Mouse (Mus musculus) ES-CJ7 (cell line): ENCODE results near the gene Ttbk1.
A peak's percentile ranks its signal among the peaks of the same experiment; 100 is the strongest.

Experiments used
- DNase-seq: peaks from one replicate; pipeline ENCODE4 v3.0.0; 2011; ENCODE audit warnings: low read depth, low spot score

Ttbk1 gene

DNA sequence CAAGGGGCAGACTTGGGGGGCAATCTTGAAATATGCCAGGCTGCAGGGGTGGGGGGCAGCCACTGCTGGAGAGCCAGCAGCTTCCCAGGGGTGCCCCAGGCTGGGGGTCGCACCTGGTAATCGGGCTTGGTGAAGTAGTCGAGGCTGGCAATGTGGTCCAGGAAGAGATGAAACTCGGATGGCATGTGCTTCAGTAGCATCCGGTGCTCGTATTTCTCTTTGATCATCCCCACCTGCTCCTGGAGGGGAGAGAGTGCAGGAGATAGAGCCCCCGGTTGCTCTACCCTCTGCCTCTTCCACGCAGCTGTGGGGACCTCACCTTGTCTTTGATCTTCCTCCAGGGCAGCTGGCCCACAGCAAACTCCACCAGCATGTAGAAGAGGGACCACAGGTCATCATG, 10.9 kb downstream of the Ttbk1 start:
- DNase-seq = no peak

DNA sequence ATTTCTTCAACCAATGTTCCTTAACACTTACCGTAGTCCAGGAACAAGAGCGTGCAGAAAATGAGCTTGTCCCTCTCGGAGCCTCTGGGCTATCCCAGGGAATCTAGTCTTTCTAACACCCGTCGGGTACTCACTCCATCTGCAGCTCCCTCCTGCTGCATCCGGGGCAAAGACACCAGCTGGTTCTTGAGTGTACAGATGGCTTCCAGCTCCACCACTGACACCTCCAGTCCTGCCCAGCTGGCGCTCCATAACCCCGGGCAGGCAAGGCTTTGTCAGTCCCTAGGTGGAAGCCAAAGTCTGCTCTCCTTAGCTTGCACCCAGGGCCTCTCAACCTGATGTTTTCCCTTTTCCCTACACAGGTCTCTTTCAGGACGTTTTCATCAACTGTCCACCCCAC, 19.6 kb downstream of the Ttbk1 start:
- DNase-seq = no peak

DNA sequence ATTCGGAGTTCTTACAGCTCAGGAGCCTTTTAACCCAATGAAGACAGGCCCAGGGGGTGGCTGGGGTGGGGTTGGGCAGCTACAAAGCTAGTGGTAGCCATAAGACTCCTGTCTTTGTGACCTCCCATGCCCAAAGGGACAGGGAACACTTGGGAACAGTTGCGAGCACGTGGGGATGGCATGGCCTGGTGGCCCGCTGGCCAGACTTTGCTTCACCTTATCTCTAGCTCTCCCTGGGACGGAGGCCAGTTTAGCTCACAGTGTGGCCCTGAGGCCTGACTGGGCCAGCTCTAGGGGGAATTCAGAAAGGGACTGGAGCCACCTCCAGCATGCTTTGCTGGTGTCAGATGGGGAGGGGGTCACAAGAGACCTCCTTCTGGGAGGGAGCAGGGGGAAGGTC, 25.2 kb downstream of the Ttbk1 start:
- no peak for DNase-seq

DNA sequence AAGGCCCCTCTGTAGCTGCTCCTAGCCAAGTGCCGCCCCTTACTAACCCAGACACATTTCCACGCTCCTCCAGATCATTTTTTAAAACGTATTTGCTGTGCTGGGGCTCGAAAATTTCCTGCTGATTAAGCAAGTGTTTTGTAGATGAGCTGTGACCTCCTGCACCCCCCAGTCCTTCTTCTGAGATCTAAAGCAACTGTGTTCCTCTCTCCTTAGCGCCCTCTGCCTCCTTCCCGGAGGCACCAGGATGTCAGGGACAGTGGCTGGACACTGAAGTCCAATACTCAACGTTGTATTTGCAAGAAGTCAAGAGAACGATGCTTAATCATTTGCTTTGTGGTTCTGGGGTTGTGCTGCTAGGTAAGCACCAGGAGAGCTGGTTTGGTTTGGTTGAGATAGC, 26.1 kb downstream of the Ttbk1 start:
- DNase-seq = no peak

DNA sequence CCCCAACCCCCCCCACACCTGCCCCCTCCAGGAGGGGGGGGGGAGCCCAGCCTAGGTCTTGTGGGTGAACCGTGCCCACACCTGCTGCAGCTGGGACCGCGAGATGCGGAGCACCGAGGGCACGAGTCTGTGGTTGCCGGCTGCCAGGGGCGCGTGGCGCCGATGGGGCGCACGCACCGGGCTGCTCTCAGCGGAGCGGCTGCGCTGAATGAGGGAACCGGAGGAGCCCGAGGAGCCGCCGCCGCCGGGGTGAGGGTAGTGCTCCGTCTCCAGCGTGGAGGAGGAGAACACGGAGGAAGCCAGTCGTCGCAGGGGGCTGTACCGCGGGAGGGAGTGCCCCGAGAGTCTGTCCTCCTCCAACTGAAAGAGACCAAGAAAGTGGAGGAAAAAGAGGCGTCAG, 26.8 kb downstream of the Ttbk1 start:
- no peak for DNase-seq

DNA sequence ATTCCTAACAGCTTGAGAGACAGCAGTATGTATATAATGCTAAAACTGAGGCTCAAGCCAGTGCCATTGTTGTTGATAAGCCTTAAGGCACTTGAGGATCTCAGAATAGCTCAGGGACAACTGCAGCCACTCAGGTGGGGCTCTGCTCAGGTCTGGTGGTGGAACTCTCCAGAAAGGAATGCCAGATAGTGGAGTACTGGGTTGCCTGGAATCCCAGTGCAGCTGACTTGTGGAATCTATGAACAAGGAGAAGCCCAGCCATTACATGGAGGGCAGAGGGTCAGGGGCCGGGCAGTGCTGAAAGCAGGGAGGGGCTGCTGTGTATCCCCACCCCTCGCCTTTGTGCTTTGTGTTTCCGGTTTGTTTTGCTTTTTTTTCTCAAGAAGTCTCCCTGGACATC, 29.0 kb downstream of the Ttbk1 start:
- DNase-seq = peak; percentile 44

DNA sequence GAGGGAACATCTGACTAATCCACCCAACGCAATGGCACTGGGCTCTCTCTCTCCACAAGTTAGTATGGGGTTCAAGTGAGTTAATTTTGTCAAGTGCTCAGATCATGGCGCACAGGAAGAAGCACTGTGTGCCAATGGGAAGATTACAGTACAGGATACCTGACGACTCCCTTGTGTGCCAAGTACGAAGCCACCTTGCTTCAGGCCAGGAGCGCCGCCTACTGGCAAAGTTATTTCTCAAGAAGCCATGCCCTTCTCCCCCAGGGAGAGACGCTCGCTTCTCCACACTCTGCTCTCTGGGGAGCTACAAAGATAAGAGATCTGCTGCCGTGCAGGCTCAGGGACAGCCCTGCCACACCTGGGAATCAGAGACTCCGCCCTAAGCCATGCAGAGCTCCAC, 29.7 kb downstream of the Ttbk1 start:
- DNase-seq = peak; percentile 84

DNA sequence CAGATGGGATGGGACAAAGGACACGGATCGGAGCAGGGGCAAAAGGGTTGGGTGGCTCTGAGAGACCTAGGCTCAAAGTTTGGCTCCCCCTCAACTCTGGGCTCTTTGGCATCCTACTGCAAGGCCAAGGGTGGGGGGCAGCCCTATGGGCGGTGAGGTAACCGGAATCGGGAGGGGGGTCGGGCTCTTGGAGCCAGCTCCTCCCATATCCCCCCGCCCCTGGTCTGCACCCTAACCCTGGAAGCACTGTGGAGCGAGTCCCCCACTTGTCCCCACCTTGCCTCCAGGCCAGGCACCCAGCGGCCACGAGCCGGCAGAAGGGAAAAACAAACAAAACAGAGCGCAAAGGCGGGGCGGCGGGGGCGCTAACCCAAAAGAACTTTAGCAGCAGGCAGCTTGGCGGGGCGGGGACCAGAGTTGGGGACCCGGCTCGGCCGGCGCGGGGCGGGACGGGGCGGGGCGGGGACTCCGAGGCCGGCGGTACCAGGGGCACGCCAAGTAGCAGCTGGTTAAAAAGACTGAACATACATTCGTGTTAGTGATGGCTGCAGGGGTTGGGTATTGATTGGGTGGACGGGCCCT, 32.3 kb downstream of the Ttbk1 start:
- DNase-seq = peak; percentile 37

DNA sequence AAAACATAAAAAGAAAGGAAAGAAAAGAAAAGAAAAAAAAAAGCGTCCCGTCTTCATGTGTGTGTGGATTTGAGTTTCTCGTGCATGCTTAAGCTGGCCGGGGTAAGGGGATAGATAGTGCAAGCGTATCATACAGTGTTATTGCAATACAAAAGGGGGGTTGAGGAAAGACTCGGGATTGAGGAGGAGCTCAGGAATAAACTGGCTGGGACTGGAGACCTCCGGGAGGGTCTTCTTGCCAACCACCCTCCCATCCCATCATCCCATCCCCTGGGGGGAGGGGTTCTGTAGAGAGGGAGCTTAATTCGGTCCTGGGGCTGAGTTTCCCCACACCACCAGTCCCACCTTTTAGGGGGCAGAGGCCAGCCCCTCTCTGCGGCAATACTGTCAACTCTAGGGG, 32.9 kb downstream of the Ttbk1 start:
- peak; percentile 49 for DNase-seq

DNA sequence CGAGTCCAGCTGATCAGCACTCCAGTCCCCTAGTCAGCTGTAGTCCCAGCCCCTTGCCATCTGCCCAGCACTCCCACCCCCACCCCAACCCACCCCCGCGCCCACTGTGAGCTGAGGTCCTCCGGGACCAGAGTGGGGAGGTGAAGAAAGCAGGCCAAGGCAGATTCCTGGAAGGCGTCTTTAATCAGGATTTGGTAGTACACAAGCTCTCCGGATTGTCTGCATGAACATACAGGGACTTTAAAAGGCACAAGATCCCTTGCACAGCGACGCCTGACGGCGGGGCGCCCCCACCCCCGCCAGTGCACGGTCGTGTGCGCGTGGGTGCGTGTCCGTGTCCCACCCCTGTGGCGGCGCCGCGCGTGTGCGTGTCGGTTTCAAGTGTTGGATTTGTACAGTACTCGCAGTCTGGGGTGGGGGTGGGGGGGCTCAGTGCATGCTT, 33.5 kb downstream of the Ttbk1 start:
- DNase-seq = no peak

DNA sequence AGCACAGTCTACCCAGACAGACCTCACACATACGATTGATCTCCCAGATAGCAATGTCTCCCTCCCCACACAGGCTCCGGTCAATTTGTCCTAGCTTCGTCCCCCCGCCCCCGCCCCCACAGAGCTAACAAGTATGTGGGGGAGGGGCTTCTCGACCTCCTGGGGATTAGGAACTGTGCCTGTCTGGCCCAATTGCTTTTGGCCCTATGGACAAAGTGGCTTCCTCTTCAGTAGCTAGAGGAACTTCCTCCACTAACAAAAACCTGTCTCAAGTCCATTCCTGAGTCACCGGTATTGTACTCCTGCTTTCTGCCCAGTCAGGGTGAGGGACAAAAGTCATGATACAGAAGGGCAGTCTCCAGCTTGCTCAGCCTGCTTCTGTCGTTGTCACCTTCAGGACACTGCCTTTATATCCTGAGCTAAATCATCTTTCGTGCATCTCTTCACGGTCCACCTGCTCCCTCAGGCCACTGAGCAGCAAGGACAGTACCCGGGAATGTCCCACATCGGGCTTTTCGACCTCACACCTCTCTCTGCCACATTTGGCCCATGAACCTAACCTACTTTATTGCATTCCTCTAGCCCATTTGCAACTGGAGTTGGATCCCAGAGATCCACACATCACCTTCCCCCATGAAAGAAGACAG, 34.0 kb downstream of the Ttbk1 start:
- DNase-seq = no peak

DNA sequence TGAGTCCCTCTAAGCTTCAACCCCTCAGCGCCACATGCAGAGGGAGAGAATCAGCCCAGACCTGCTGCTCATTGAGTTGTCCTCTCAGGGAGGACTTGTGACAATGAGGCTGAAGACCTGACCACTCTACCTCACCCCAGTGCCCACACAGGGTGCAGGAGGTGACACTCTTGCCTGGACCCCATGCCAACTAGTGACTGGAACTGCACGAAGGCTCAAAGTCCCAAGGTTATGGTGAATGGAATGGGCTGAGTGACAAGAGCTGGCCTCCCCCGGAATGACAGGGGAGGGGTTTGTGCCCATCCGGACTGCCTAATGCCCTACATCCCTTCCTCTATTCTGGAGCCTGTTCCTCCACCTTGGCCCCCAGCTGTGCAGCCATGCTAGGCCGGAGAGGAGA, 34.8 kb downstream of the Ttbk1 start:
- DNase-seq = no peak

DNA sequence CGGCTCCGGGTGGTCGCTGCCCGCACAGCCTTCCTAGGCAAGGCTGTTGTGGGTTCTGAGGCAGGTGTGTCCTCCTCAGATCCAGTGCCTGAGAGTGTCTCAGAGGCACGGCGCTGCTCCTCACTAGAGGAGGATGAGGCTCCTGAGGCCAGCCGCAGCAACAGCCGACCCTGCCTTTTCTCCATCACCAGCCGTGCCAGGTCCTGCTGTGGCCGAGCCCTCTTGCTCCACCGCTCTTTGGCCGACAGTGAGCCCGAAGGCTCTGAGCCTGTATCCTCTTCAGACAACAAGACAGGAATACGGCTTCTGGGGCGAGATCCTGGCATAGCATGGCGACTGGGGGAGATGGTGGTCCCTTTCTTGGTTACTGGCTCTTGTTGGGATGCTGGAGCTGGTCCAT, 41.2 kb downstream of the Ttbk1 start:
- no peak for DNase-seq

DNA sequence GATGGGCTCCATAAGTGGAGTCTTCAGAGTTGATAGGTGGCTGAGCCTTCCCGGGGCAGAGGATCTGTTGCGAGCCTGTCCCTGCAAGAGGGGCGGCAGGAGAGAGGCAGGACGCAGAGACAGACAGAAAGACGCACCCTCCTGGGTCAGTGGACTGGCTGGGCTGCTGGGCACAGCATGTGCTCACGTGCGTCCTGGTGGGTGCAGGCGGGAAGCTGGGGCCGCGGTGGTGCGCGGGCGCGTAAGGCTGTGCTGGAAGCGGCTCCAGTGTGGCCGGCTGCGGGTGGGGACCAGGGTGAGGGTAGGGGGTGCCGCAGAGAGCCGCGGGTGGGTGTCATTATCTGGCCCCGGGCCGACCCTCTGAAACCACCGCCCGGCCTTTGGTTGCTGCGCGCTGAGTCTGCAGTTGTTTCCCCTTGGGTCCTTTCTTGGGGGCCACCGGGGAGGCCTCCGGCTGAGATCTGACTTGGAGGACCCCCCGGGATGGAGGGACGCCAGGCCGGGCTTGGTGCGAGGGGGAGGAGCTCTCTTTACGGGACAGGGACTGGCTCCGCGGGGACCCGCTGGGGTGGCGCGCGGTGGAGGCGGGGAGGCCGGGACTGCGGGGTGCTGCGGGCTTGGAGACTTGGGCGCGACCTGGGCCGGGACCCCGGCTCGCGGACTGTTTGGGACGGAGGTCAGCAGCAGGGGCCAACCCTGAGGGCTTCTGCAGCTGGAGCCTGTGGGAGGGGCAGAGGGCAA, 42.5 kb downstream of the Ttbk1 start:
- no peak for DNase-seq

DNA sequence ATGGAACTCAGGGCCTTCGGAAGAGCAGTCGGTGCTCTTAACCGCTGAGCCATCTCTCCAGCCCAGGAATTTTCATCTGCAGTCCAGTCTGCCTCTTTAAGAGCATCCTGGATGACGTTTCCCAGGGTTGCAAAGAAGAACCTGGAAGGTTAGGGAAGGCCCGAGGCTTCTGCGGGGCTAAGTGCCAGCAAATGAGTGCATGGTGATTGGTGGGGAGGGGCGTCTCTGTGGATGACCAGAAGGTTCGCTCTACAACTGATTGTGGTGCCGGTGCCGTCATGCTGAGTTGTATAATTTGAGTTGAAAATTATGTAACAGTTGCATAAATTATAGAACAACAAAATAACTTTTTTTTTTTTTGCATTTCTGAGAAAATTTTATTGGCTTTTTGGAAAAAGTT, 48.3 kb downstream of the Ttbk1 start:
- DNase-seq = no peak

DNA sequence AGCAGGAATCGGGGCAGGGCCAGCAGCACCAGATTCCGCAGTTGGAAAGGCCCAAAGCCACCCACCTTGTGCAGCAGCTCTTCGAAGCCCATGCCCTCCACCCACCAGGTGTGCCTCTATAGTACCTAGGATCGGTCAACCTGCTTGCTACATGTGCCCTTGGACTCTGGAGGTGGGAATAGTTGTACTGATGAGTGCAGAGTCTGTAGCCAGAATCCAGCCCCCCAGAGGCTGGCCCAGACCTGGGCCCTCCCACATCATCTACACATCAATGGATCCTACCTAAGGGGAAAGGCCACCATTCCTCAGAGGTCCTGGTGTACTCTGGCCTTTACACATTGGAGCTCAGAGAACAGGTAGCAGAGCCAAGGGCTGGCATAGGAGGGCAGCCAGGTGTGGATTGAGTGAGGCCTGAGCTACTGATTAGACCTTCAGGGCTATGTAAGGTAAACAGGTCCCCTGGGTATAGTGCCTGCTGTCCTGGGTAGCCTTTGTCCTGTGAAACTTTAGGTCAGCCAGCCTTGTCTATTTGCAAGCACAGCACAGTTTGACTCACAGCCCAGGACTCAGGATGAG, 49.1 kb downstream of the Ttbk1 start, which contains the start of gene Slc22a7:
Slc22a7 (minus strand) TSS at position 160 of the 576 bp plus-strand sequence.
- peak; percentile 59 for DNase-seq

DNA sequence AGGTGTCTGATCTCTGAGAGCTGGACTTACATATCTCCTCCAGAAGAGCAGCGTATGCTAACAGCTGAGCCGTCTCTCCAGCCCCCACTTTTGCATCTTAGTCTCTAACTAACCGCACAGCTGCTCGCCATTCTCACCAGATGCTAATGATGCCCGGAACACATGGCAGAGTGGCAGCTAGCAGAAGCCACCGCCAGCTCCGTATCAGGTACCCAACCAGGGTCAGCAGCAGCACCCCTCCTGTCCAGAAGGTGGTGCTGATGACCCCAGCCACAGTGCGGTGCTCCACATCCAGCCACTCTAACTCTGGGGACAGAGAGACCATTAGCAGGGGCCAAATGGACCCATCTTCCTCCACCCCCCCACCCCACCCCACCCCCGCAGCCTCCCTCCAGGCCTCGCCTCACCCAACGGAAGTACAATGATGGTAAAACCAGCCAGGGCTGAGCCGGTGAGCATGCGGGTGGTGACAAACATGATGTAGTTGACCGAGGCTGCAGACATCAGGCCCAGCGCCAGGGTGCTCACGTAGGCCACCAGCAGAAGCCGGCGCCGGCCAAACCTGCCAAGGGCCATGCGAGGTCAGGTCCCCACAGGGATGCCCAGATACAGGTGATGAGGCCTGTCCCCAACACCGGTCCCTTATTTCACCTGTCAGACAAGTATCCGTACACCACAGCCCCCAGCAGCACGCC, 50.7 kb downstream of the Ttbk1 start:
- DNase-seq = peak; percentile 49

DNA sequence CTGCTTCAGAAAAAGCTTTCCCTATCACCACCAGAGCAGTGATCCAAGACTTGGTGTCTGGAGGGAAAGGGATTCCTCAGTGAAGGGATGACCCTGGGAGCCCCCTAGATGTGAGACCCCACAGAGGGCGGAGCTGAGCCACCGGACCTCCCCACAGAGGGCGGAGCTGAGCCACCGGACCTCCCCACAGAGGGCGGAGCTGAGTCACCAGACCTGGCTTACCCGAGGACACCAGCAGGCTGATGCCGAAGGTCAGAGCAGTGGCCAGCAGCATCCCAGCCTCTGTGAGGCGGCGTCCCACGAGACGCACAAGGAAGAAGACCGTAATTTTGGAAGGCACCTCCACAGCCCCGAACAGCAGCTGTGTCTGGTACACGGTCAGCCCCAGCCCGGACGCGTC, 53.8 kb downstream of the Ttbk1 start:
- peak; percentile 57 for DNase-seq

DNA sequence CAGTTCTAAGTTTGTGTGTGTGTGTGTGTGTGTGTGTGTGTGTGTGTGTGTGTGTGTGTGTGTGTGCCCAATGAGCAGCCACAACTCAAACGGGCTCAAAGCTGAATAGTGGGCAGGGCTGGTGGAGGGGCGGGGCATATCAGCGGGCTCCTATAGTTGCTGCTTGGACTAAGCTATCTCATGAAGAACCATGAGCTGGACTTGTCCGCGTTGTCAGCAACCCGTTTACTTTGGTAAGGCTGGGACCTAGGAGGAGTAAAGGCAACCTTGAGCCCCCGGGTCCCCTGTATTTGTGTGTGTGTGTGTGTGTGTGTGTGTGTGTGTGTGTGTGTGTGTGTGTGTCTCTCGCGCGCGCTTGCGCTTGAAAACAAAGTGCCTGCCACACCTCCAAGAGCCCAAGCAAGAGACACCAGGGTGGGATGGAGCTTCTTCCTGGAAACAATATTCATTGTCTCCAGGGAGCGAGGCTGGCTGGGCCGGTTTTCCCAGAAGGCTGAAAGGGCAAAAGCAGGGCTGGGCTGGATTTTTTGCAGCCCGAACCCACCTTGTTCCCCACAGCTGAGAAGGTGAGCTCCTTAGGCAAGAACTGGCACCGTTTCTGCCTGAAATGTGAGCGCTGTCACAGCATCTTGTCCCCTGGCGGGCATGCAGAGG, 58.6 kb downstream of the Ttbk1 start, which contains the start of gene Crip3:
Crip3 (plus strand) TSS at position 166 of the 654 bp plus-strand sequence.
- peak; percentile 55 for DNase-seq

DNA sequence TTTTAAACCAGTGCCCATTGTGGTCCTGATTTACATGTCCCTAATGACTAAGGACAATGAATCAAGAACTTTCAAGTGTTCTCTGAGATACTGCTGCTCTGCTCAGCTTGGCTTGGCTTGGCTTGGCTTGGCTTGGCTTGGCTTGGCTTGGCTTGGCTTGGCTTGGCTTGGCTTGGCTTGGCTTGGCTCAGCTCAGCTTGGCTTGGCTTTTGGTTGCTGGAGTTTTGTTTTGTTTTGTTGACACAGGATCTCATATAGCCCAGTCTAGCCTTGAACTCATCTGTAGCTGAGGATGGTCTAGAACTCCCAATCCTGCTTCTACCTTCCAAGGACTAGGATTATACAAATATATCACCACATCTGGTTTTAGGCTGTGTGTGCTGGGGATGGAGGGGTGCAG, 61.0 kb downstream of the Ttbk1 start:
- no peak for DNase-seq

DNA sequence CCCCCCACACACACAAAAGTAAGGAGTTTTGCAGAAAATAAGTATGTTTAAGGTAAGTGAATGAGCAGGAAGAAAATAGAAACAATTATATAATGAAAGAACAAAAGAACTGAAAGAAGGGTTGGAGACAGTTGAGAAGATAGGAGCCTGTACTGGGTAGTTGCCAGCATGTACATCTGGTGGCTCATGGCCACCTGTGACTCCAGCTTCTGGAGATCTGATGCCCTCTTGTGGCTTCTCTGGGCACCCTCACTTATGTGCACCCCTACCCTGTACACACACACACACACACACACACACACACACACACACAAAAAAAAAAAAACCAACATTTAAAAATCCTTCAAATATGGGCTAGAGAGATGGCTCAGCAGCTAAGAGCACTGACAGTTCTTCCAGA, 67.8 kb downstream of the Ttbk1 start:
- DNase-seq = peak; percentile 36
